Mouse (Mus musculus): ENCODE measurements around the gene Hs3st3a1. TPM values are rescaled to one million over a fixed set of nuclear protein-coding genes. Genes with fewer than 3 reads are reported as not detected.

The Hs3st3a1 gene
- total RNA-seq, 2 experiments from 2014 or later, result 0.35 to 0.51 TPM

DNA sequence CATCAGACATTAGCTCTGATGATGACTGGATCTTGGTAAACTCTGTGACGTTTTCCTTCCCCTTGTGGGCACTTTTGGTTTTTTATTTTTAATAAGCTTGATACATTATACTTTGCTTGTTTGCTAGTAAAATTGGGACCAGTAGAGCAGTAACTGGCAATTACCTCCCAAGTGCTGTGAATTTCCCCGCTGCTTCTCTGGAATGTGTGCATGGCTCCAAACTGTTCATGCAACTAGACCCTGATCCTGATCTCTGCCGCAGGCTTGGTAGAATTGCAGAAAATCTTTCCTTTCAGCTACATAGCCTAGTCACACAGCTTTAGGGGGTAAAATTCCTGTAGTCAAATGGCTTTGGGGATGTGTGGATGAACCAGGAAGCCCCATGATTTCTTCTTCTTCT, 38.5 kb downstream of the Hs3st3a1 start:
- DNase-seq, result no peak
- intact Hi-C loops (cut with DNase I; ENCODE audit: low total_unique reads), result no loop called here

DNA sequence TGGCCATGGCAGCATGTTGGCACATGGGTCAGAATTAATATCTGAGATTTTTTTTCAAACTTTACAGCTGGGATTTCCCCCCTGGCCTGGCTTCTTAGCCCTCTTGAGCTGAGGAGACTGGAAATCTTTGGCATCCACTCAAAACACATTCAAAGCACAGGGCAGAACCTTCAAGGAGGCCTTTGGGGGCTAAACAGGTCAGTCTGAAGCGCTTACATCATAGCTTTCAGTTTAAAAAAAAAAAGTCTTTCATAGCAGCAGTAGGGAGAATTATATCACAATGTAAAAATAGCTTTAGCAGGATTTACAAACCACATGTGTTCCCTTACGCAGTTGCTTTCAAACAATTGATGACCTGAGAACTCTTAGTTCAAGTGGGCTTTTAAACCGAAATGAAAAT, 46.3 kb downstream of the Hs3st3a1 start:
- intact Hi-C loops (cut with DNase I; ENCODE audit: low total_unique reads), result no loop called here
- DNase-seq, result no peak

DNA sequence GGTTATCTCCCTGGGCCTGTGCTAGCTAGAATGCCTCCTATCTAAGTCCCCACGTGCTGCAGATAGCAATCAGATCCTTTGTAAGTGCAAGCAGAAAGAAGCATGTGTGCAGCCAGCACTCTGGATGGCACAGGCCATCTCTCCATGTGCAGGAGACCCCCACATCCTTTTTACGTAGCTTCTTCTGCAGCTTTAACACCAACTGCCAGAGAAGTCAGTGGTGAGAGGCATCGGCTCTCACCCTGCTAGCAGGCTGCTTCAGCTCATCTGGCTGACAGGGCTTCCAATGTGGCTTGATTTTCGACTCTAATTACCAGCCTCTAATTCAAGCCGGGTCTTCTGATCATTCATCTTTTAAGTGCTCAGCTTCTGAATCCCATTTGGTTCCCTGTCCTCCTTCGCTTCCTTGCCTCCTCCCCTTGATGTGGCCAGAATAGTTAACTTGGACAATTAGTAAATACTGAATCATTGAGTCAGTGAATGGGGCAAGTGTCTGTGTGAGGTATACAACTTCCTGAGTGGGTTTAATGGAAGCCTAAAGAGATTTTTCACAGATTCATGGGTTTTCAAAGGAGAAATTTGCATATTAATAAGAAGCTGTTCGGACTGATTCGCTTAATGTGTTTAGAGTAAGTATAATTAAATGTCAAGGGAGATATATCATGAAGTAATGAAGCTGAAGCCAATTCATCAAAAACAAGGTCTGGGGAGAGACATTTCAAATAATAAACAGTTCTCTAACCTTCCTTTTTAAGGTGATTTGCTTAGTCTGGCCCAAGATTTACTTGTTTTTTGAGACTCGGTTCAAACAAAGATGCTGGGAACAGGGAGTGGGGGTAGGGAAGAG, 54.7 kb downstream of the Hs3st3a1 start:
- intact Hi-C loops (cut with DNase I; ENCODE audit: low total_unique reads), result no loop called here
- no peak for DNase-seq

DNA sequence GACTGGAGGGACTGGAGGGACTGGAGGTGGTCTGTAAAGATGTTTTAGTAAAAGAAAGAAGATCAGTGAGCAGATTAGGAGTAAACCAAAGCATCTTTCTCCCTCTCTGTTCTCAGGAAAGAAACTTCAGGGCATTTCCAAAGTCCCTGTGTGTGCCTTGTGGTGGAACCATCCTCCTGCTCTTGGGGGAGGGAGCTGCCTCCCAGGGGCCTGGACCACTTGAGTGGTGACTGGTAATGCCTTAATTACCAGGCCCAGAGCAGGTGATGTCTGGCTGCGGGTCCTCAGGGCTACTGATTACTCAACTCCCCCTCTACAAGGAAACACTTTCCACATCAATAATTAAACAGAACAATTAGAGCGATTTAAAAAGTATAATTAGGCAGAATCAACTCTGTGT, 59.3 kb downstream of the Hs3st3a1 start:
- DNase-seq, result no peak
- intact Hi-C loops (cut with DNase I; ENCODE audit: low total_unique reads), result no loop called here

DNA sequence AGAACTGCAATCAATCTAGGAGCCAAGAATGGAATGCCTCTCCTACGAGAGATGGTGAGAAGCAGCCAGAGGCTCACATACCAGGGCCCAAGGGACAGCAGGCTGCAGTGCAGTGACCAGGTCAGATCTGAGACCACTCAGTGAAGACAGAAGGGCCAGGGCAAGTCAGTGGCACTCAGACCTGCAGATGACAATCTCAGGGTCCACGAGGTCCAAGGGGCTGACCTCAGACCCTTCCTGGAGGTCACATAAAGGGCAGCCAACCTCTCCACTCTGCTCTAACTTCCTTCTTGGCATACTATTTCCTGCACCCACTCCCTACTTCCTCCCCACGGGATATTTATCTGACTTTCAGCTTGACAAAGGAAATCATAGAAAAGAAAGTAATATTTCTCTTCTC, 60.8 kb downstream of the Hs3st3a1 start:
- DNase-seq, result no peak
- intact Hi-C loops (cut with DNase I; ENCODE audit: low total_unique reads), result no loop called here

DNA sequence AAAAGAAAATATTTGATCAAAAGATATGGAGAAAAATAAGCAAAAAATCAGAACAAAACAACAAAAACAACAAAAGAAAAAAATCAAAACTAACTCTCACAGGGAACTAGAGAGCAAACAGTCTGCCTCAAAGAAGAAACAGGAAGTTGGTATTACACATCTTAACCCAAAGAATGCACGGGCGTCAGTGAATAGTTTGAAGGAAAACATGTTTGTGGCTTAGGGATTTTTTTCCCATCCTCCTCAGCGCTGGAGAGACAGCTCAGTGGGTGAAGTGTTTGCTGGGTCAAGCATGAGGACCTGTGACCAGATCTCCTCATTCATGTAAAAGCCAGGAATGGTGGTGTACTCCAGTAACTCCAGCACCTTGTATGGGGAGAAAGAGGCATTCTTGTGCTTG, 61.5 kb downstream of the Hs3st3a1 start:
- intact Hi-C loops (cut with DNase I; ENCODE audit: low total_unique reads), result no loop called here
- DNase-seq, result no peak

DNA sequence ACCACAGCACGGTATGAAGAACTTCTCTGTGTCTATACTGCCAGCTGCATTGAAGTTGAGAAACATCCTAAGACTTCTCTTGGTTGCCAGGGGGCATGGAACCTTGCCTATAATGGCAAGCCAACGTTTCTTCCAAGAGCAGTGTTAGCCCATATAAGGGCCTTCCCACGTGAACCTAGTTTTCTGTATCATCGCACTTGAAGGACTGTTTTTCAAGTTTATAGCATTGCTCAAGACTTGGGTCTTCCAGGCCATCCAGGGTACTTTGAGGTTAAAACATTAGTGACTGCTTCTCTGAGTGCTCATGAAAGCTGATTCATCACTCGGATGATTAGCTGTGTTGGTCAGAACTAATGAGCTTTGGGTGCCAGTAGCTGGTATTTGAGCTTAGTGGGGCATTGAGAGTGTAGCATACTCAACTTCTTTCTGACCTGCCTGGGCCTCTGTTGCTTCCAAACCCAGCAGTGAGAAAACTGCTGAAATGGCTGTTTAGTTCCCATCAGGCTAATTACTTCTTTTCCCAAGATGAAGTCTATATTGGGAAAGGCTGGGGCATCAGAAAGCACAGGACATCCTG, 65.5 kb downstream of the Hs3st3a1 start:
- intact Hi-C loops (cut with DNase I; ENCODE audit: low total_unique reads), result no loop called here
- no peak for DNase-seq

DNA sequence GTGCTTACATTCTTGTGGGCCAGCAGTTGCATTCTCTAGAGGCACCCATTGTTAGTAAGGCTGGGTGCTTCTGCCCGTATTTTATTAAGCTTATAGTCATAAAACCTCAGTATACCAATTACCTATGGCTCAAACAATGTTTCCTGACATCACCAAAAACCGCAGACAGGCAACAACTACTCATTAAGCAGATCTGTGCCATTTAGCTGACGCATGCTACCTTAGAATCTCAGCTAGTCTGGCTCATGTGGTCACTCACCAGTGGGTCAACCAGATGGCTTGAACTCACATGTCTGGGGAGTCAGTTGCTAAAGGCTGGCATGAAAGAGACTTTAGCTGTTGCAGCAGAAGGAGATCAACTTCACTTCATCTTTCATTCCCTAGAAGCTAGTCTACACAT, 67.9 kb downstream of the Hs3st3a1 start:
- DNase-seq, result no peak
- intact Hi-C loops (cut with DNase I; ENCODE audit: low total_unique reads), result no loop called here

DNA sequence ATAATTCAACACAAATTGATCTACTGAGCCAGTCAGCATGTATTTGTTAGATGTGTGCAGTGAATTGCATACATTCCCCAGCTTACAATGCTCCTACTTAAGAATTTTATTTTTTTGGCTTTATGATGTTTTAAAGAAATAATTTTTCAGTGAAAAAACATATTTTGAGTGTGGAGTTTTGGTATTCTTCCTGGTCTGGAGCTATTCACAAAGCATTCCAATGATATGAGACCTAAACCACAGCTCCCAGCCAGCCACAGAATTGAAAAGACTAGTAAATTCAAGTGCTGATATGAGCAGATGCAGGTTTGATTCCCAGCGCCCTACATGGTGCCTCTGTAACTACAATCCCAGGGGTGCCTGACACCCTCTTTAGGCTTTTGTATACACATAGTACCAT, 70.8 kb downstream of the Hs3st3a1 start:
- intact Hi-C loops (cut with DNase I; ENCODE audit: low total_unique reads), result no loop called here
- no peak for DNase-seq

DNA sequence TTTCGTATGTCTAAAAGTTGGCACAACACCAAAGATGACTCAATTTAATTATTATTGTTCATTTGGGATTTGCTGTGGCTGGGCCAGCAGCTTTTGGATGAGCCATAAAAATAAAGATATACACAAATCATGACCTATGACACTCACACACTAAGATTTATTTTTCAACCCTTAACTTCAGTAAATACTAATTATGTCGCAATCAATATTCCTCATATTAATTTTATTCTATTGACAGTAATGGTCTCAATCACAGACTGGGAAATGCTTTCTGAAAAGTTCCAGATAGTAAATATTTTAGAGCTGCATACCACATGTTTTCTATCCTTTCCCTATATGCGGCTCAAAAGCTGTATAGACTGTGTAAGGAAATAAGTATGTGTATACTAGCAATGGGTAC, 71.9 kb downstream of the Hs3st3a1 start:
- intact Hi-C loops (cut with DNase I; ENCODE audit: low total_unique reads), result no loop called here
- DNase-seq, result no peak

DNA sequence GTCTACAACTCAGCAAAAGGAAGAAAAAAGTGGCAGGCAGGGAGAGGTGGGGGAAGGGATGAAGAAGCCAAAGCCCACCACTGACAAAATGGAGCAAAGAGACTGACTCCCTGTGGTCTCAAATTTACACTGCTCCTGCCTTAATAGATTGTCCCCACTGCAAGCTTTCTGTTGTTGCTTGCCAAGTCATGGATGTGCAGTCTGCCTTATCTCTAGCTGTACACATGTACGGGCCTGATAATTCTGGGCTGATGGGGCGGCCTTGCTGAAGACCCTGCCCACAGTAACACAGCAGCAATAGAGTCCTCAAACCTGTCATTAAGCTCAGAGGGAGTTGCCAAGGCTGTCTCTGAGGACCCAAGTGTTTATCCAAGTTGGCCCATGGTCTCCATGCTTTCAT, 74.0 kb downstream of the Hs3st3a1 start:
- intact Hi-C loops (cut with DNase I; ENCODE audit: low total_unique reads), result no loop called here
- DNase-seq, result no peak

DNA sequence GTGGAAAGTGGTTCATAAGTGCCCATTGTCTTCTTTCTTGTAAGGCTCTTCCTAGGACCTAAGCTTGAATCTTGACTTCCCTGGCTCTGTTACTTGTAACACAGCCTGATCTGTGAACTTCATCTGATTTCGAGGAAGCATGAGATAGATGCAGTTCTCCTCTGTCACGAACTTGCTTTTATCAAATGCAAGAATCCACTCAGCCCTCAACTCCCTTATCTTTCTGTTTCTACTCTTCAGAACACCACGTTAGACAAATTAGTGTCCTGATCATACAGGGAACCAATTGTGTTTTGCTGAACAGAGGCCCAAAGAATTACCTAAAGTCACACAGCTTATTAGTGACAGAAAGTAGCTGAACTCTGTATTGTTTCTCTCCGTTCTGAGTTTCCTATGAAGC, 77.2 kb downstream of the Hs3st3a1 start:
- intact Hi-C loops (cut with DNase I; ENCODE audit: low total_unique reads), result no loop called here

DNA sequence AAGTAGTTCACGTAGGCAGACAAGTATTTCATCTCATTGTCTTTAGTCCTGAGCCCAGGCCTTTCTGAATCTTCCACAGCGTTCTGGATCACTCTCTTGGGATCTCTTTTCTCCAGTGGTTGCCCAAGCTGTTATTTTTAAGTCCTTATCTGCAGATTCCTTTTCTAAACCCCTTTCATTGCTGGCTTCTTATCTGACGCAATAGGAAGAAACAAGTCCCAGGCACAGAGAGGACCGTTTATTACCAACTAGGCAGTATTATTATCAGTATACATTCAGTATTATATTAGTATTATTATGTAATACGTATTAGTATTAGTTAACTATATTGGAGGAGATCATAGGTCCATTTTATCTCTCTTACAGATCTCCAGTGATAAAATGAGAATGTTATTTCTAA, 78.3 kb downstream of the Hs3st3a1 start:
- no peak for DNase-seq
- intact Hi-C loops (cut with DNase I; ENCODE audit: low total_unique reads), result no loop called here

More for the DNA sequence above, 77.2 kb downstream of the Hs3st3a1 start:
- no peak for DNase-seq

DNA sequence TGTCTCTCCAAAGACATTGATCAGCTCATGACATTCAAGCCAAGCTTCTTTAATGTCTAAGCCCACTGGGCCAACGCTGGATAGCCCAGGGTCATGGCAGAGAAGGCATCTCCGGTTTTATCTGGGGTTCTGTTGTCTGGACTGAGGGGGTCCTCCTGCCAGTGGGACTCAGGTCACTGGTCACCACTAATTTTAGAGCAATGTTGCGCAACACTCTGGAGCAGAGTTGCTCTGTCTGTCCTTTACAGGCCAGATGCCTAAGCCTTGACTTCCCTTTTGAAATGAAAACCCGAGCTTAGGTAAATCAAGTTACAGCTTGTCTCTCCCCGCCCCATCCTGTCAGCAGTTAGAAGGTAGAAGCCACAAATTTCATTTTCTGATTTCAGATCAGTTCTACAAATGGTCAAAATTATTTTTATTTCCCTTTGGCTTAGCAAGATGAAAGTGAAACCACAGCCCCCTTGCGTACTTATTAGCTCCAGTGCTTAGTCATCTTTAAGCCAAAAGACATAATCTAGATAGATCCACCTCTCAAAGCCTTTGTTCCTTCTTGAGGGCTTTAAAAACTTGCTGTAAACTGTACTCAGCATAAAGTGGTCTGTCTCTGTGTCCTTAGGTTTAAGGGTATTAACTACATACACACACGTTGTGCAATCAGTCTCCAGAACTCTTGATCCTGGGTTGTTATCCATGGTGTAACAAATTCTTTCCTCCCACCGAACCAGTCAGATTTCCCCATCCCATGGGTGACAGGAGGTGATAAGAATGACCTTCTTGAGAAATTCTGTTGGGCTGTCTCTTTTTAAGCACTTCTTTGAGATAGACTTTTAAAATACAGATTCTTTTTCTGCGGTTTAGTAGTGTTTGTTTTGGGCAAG, 81.8 kb downstream of the Hs3st3a1 start:
- no peak for DNase-seq
- intact Hi-C loops (cut with DNase I; ENCODE audit: low total_unique reads), result no loop called here

DNA sequence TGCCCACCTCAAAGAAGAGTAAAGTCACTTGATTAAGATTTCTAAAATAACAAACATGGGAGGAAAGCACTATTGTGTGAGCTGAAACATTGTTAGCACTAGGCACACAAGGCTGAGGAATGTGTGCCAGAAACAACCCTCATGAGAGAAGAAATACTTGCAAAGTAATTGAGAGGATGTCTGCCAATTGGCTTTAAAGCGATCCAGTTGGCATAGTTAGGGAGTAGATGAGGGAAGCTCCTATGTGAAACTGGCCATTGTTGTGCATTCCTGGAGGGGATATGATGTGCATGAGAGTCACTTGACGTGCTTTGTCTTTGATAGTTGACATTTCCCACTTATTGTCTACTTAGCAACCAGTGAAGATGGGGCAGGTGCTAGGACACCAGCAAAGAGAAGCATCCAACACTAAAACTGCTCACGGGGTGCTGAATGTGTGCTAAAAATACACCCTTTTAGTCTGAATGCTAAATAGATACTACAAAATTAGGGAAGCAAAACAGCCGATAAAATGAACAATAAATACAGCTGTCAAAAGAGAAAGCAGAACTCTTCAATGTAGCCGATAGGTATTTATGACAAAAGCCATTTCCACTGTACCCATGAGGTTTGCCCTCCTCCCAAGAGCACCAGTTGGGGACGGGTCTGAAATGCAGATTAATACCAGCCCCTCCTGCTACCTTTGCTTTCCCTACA, 83.2 kb downstream of the Hs3st3a1 start:
- intact Hi-C loops (cut with DNase I; ENCODE audit: low total_unique reads), result no loop called here
- DNase-seq, result no peak

DNA sequence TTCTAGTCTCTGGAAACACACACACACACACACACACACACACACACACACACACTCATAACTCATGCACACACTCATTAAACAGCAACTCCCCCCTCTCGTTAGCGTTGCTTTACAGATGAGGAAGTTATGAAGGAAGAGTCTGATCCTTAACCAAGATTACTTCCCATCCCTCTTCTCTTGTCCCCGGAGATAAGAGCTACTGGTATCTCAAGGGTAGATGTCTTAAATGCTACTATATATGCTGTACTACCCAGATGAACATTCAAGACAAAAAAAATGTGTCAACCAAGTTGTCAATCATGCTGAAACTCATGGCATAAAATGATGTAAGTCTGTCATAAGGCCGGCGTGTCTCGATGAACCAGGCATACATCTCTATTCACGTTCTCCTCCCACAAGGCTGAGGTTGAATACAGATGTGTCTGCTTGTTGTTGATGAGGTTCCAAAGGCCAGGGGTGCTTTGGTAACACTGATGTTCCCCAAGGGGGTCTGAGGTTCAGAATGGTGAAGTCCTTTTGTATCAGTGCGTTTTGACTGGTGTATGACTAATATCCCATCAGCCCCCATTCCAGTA, 89.0 kb downstream of the Hs3st3a1 start:
- intact Hi-C loops (cut with DNase I; ENCODE audit: low total_unique reads), result no loop called here
- no peak for DNase-seq

DNA sequence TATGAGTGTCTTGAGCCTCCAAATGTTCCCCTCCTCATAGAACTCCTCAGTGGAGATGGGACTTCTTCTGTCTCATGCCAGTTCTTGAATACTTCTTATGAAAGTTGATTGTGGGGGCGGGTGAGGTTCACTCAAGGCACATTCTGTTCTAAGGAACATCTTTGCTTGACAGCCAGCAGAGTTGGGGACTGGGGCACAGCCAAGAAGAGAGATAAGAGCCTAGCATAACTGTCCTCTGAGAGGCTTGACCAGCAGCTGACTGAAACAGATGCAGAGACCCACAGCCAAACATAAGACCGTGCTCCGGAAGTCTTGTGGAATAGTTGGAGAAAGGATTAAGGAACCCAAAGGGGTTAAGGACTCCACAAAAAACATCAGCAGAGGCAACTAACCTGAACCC, 102.1 kb downstream of the Hs3st3a1 start:
- peak; percentile 31 for DNase-seq
- intact Hi-C loops (cut with DNase I; ENCODE audit: low total_unique reads), result no loop called here

DNA sequence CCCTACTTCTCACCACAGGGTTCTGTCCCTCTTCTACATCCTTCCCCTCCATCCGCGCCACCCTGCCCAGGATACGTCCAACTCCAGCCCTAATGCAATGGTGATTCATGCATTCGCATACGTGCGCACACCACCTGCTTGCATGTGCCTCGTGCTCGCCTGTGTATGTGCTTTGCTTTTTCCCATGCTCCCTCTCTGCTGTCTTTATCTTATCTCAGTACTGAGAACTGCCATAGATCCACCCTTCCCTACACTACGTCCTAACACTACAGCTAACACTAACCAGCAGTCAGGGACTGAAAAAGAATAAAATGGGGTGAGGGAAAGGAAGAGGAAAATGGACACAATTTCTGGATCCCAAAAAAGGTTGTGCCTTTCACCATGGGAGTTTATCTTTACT, 106.7 kb downstream of the Hs3st3a1 start:
- no peak for DNase-seq
- intact Hi-C loops (cut with DNase I; ENCODE audit: low total_unique reads), result no loop called here

DNA sequence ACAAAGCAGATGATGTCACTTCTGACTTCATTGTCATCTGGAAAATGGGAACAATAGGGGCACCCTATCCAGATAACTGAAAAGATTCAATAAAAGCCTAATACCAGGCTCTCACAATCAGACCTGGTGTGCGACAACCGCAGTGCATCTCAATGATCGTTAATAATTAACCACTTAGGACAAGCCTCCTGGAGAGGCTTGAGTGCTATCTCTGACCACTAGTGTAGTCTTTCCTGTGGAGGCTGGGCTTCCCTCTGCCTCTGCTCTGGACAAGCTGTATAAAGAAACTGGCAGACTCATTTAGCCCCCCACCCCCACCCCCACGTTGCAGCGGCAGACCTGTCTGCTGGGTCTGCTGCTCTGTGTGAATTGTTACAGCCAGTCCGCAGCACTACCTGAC, 107.2 kb downstream of the Hs3st3a1 start:
- DNase-seq, result no peak
- intact Hi-C loops (cut with DNase I; ENCODE audit: low total_unique reads), result no loop called here

All from gastrocnemius, postnatal 14 days (tissue).